Mouse (Mus musculus) ovary, adult 18-20 months (tissue): ENCODE results near the gene Map4k5.

ENCODE experiments used
- DNase-seq: peaks from one replicate; pipeline ENCODE4 v3.0.0; 2022; ENCODE audit warnings: low spot score, mixed read lengths

Map4k5 gene

DNA sequence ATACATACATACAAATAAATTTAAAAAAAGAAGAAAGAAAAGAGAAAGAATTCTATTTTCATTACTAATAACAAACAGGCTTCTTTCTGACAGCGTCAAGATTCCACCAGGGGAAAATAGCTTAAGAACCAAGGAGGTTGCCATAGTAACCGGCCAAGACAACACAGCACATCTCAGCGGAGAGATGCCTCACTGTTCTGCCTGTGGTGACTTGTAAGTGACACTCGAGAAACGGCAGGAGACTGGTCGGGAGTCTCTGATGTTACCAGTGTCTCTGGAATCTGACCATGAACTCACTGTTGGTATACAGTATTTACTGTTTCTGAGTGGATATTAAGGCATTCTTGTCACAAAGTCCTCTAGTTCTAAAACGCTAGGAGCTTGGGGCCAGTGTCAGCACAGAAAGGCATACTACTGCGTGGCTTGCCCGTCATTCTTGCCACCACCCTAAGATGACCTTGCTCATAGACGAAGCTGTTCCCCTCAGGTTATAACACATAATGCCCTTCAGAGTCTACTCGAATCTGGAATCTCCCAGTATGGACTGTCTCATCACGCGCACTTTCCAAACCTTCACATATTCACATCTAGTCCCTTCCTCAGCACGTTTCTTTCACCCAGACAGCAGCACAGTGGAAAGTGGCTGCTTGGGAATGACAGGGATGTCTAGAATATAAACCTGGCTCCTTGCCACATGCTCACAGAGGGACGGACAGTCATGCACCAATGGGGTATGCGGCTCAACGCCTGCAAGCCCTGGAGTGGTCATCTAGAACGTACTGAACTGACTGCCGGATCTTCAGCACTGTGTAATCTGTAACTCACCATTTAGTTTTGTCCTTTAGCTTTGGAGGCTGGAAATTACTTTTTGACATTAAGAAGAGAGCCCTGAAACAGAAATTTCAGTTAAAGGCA is 49.2 kb downstream of the Map4k5 start:
- DNase-seq = no peak

DNA sequence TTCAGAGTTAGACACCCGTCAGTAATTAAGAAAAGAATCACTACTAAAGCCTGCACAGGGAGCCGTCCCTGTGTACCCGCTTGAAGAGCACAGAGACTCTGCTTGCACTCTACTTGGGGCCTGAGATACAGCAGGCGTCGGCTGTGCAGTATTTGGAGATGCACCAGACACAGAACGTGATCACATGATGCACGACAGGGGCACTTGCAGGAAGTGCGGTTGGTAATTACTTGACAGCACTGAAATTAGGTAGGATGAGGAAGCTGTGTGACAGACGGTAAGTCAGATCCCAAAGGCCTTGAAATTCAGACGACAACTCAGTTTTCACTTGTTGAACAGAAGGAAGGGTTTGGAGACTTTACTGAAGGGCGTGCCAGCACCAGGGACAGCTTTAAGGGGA is 54.6 kb downstream of the Map4k5 start:
- DNase-seq = no peak

DNA sequence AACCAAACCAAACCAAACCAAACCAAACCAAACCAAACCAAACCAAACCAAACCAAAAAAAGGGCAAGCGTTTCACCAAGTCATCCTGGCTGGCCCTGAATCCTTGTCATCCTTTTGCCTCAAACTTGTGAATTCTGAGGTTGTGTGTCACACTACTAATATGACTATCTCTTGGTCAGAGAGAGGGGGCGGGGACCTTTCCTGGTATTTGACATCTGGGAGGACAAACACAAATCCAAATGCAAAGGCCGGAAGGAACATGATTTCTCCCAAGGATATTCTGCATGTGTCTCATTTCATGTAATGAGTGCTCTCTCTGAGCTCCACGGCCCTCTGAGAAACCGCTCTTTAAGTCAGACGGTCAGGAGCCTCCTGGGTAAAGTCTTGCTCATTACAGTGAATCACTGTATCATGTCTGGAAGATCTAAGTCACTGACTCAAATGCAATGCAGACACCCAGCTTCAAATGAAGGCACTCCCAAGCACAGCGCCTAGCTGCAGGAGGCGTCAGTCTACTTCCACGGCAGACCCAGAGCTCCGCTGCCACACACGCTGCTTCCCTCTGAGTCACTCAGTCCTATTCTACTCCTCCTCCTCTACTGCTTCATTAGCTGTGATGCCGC is 58.9 kb downstream of the Map4k5 start:
- DNase-seq = no peak

DNA sequence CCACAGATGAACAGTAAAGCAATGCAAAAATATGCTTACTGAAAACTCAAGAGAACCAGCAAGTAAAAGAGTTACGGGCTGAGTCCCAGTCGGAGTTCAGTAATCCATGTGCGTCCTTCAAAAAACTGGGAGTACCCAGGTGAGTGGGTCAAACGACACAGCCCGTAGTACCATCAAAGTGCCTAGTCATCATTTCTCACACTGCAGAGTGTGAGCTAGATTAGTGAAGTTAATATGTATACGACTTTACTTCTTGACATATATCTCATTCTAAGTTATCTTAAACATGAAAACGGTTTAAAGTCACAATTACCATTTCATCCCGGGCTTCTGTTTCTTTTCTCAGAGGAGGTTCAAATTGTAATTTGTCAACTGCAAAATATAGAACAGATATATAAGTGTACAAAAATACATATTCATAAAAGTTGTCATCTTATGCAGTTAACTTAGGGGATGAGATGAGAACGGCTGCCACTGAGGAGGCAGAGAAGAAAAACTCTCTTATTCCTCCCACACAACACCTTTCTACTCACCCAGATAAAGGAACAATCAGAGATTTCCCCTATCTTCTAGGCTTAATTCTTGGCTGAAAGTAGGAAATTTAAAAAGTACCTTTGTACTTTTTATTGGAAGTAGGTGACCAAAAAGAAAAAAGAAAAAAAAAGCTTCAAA is 61.6 kb downstream of the Map4k5 start:
- DNase-seq = no peak

DNA sequence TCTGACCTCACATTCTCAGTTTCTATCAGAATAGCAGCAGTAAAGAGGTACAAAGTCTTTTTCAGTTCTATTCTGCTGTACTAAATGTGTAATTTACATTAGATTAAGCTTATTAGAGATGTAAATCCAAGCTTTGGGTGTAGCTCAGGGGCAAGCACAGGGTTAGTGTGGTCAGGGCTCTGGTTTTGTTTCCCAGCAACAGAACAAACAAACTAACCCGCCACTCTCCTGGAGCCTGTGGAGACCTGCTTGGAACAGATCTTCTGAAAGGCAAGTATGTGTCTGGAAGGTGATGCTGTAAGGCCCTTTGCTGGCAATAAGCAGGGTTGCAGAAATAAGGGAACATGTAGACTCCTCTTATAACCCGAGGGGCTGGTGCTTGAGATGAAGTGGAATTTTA is 64.8 kb downstream of the Map4k5 start:
- DNase-seq = no peak

DNA sequence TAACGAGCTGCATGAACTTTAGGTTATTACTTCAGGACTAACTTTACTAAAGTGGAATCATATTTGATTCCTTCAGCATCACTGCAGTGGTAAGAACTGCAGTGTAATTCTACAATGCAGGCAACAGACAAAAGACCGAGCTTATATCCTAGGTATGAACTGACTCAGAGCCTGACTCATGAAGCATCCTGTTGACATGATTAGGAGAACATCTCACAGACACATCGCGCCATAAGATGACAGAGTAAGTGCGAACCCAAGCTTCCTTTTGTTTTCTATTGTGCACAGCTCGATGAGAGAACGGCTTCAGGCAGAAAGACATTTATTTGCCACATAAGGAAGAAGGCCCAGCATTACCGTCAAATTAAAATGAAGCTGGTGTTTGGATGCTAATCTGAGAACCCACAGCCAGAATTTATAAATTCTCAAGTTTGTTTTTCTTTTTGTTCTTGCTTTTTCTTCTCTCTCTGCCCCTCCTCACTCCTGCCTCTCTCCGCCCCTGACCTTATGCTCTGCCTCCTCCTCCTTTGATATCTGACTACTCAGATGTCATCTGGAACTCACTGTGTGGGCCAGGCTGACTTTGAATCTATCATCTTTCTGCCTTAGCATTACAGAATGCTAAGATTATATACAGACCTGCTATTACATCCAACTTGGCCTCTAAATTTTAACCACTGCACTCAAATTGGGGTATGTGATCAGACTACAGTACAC is 68.0 kb downstream of the Map4k5 start:
- peak; percentile 22 for DNase-seq

DNA sequence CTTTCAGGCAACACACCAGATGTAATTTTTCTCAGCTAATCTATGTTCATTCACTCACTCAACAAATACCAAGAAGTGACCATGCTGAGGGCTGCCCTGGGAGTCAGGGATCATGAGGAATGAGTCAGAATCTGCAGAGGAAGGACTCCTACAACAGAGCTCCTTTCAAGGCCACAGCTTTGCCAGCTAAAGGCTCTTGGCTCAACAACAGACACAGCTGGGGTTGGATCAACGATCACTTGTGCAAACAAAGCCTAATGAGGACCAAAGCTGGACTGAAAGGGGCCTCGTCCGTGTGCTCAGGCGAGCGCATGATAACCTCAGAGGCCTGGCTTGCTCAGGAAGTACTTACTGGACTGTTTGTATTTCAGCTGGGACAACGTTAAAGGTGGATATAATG is 78.7 kb downstream of the Map4k5 start:
- DNase-seq = peak; percentile 81

DNA sequence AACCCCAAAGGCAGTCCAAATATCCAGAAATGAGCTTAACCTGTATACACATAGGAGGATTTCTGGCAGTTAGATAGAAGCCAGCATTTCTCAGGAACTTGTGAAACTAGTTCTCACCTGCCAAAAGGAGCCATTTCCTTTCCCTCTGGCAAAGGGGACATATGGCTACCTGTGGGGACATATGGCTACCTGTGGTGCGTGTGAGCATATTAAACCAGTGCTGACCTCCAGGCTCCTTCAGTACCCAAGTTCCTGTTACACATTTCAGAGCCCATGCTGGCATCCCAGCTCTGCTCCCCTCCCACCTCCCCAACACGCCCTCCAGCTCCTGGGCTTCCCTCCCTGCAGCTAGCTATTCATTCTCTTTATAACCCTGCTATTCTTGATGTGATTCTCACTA is 79.4 kb downstream of the Map4k5 start:
- DNase-seq = no peak

DNA sequence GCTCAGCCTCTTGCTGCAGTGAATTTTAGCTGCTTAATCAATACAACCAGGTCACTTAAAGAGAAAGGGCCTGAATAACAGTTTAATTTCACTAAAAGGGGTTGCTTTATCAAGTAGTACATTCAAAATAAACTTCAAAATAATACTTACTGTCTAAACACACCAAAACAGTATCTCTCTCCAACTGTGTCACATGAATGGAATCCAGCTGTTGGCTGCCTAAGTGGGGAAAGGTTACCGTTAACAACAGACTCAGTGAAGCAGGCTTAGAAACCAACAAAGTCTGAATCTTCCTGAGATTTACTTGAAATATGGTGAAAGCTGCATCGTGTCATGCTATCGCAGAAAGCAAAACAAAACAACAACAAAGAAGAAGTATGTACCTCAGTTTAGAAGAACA is 80.0 kb downstream of the Map4k5 start:
- DNase-seq = no peak

DNA sequence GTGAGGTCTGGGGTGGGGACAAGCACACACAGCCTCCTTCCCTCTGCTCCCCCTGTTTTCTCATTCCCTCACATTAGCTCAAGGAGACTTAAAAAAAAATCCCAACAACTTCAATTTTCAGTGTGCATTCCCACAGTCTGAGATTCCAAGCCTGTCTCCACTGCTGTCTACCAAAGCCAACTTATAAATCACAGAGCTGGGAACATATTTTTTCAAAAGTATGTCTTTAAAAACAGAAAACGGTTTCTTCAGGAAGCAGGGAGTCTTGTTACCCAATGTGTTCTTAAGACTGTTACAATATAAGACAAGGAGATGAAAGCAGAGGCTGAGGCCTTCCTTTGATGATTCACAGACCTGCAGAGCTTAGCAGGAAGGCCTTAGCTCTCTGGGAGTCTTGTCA is 81.0 kb downstream of the Map4k5 start:
- no peak for DNase-seq

DNA sequence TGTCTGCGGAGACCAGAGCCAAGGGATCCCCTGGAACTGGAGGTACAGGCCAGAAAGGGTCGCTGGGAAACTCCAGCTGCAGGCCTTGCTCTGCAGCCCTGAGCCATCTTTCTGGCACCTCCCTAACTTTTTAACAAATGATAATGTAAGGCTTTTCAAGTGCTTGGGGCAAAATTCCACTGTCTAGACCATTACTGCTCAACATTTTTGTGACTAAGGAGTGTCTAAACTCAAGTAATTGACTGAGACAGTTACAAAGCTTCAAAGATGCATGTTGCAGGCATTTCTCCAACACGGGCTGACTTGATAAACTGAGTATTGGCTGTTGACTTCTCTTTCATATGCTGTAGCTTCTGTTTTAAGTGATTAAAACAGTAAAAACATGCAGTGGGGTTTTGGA is 83.6 kb downstream of the Map4k5 start:
- DNase-seq = no peak

DNA sequence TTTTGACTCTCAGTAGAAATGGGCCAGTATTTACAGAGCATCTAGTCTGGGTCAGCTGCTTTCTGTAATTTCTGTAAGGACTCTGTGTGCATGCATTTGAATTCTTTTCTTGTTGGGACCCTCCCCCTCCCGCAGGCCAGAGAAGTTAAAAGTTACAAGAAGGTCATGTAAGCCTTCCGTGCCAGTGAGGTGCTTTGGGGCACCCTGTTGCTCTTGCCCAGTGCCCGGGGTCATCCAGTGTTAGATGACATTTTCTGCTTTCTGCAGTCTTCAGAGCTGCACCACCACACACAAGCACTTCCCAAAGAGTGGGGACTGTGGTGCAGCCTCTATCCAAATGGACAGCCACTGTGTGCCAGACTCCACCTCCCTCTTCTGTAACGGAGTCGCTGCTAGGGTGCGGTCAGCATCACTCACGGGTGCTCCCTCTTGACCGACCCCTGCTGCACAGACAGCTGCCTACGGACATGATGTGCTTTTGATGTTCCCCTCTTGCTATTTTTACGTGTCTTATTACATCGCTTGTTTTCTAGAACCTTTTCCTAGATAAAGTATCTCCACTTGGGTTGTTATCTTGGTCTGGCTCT is 85.5 kb downstream of the Map4k5 start:
- no peak for DNase-seq

DNA sequence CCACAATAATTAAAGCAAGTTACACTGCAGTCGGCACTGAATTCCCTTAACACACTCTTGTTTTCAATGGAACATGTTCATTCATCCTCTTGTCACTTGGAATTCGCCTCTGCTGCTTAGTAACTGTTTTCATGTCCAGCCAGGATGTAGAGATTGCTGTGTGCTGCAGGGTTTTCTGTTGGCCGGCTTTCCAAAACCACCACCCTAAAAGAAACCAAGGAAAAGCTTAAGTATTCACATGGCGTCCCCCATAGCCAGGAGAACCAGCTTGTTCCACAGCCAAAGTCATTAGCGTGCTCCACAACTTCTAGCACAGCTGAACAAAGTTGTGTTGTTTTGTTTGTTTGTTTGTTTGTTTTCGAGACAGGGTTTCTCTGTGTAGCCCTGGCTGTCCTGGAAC is 87.9 kb downstream of the Map4k5 start:
- no peak for DNase-seq

DNA sequence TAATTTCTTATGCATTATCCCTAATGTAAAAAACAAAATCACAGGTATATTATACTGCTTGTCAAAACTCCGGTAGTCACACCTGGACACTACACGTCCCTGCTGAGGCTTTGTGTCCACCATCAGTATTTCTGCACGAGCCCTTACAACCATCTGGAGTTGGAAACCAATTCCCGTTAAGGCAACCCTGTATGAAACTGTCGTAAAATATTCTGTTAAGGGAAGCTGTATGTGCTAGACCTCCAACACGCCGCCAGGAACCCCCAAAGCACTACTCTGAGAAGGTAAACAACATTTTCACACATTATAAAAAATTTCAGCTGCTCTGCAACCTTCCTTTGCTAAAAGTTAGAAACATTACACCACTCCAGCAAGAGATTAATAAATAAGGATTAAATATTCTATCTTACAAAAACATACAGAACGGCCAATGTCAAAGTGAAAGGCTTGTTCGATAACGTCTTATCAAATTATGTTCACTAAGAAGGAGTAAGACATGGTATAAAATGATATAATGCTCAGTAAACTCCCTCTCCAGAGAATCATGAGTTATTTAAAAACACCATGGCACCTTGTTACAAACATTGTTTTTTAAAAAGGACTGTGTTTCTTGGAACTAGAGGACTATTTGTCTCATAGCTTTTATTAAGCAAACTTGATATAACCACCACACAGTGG is 88.5 kb downstream of the Map4k5 start:
- DNase-seq = no peak

DNA sequence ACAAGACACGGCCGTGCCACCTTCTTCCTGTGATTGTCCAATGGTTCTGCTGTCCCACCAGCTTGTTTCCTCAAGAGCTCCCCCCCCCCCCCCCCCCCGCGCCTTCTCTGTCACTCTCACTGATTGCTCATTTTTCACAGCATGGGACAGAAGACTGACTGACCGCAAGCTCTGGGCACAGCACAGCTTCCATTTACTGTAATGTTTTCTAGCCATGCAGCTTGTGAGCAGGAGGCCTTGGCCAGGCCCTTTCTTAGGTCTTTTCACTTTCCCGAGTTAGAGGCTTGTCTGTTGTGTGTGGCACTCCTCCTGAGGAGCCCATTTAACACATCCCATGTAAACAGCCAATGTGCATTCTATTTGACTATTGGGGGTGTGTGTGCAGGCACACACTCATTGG is 89.8 kb downstream of the Map4k5 start:
- DNase-seq = no peak

DNA sequence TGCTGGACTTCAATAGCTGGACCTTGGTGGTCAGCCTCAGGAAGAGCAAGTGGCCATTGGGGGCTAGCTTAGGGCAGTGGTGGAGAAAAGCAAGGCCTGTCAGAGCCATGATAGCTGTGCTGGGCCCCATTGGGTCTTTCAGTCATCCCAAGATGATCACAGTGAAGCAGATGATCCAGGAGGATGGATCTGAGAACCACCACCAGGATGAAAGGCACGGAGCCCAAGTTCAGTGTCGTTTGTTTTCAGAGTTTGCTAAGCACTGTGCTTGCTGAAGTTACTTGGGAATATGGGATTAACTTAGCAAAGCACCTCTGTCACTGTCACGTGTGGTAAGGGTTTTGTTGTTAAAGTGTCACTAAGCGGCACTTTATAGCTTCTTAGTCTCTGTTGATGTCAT is 92.4 kb downstream of the Map4k5 start:
- DNase-seq = no peak

DNA sequence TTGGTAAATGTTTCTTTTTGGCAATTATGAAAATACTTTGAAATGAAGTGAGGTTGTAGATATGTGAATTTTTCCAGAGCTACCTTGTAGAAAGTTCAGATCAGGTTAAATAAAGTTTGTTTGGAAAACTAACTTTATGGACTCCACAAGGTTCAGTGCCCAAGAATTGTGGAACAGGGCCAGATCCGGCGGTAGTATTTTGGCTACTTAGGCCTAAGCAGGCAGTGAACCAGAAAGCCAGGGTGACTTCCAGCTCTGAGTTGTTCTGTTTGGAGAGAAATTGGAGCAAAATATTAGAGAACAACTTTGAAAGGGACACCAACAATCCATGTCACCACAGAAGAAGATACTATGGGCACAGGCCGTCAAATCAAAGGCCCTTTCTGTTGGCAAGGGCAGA is 96.7 kb downstream of the Map4k5 start:
- DNase-seq = no peak

DNA sequence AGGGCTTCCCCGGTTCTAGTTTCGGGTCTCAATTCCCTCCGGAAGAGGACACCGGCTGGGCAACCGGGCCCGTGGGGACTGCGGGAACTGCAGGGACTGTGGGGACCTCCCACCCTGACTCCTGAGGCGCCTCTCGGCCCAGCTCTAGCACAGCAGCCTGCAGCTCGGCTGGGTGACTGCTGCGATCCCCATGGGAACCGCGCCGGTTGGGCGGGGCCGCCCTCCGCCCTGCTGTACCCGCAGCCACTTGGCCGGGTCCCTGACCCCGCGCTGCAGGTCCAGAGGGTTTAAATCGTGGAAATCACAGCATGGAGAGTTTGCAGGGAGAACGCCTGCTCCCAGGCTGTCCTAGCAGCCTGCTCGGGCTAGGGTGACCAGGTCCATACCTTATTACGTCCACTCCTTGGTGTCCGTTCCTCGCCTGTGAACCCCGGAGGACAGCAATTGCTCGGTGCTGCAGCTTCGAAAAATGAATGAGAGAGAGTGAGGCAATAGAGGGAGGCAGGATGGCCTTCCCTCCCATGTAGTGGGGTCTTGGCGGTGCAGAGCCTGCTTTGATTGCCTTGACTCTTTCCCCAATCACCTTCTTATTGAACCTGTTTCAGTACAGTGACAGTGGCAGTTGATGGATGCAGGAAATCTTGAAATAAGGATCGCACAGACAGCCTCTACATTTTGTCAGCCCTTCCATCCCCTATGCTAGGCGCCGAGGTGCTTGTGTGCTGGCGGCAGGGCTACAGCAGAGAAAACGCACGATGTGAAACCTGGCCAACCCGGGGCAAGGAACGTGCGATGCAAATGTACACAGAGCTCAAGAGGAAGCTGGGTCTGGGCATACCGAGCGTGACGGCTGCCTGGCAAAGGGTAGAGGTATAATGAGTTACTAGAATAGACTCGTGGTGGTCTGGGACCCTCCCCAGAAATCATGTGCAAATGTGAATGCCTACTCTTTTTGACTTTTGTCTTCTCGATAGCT is 102.2 kb downstream of the Map4k5 start, which contains the start of gene Cdkl1:
Gene Cdkl1, minus strand, starts transcription at position 738 of the 976 bp plus-strand sequence.
- peak; percentile 60 for DNase-seq

DNA sequence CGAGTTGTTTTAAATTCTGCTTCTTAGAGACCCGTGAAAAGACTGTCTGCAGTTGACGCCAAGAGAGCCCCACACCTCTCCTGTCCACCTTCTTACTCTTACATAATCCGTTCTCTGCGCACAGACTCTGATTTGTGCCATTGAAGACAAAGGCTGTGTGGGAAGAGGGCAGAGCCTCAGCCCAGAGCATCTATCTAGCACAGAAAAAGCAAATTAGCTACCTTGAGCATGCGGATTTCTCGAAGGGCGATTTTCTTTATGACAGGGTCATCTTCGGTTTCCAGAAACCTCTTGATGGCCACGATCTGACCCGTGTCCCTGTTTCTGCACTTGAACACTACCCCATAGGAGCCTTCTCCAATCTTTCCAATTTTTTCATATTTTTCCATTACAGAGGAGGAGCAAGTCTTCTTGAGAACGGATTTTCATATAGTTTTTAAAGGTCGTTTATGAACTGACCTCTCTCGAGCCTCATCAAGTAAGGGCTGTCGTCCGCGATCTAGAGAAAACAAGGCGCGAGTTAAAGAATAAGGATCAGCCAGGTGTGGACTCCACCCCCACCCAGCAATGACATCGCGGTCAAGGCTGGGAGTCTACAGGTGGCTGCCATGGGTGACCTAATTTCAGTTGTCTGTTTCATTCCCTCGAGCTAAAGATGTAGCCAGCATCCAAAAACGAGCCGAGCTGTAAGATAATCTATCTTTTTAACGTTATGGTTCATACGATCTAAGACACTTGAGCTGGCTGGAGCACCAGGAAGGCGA is 103.1 kb downstream of the Map4k5 start:
- no peak for DNase-seq
